Mouse (Mus musculus) CH12.LX (cell line): Measurements from ENCODE around the gene Rb1. TPM values are rescaled to one million over a fixed set of nuclear protein-coding genes. Genes with fewer than 3 reads are reported as not detected.

Source experiments
- DNase-seq: peaks from one replicate; pipeline ENCODE4 v3.0.0-alpha.2; 2013; ENCODE audit errors: extremely low read depth
- H3K27ac ChIP-seq: 2 replicates; pipeline ENCODE4 v1.5.1; 2012; ENCODE audit warnings: low read depth, mild to moderate bottlenecking, control low read depth, moderate library complexity; ENCODE audit not compliant: insufficient read depth
- H3K27me3 ChIP-seq: replicated peaks from 2 replicates; pipeline ENCODE3; 2012; ENCODE audit warnings: inconsistent platforms
- H3K36me3 ChIP-seq, 2 experiments: replicated peaks in 1 of 2; 2 replicates each; pipeline versions ENCODE3 to v1.6.1; 2012; ENCODE audit warnings: inconsistent platforms in 1 of 2, low read length in 1 of 2, mild to moderate bottlenecking in 1 of 2, mixed read lengths in 1 of 2, moderate library complexity in 1 of 2; ENCODE audit not compliant: control insufficient read depth in 1 of 2, insufficient read depth in 1 of 2
- H3K4me1 ChIP-seq, 2 experiments: 2 replicates each; pipeline ENCODE4 v1.6.1; 2012; ENCODE audit warnings: inconsistent platforms in 1 of 2, moderate library complexity in 1 of 2; ENCODE audit not compliant: insufficient read depth in 2 of 2, control insufficient read depth in 1 of 2
- H3K4me2 ChIP-seq: 2 replicates; pipeline ENCODE4 v1.6.1; 2012; ENCODE audit warnings: low read depth, mild to moderate bottlenecking, control low read depth; ENCODE audit not compliant: poor library complexity, insufficient read depth, severe bottlenecking
- H3K4me3 ChIP-seq, 3 experiments: fragments of 150-350 bp in 1 of 3; sonication (generic) in 1 of 3; replicated peaks in 1 of 3; 2 replicates each; pipeline versions ENCODE3 to v1.5.1; 2011 to 2012; ENCODE audit warnings: low read depth in 2 of 3, low read length in 2 of 3, mild to moderate bottlenecking in 2 of 3, moderate library complexity in 2 of 3, control low read depth in 1 of 3, improper control_type of control experiment in 1 of 3, inconsistent platforms in 1 of 3, mixed read lengths in 1 of 3; ENCODE audit not compliant: poor library complexity in 1 of 3
- H3K79me2 ChIP-seq: replicated peaks from 2 replicates; pipeline ENCODE4 v1.6.1; 2012; ENCODE audit warnings: mild to moderate bottlenecking, moderate library complexity; ENCODE audit not compliant: control insufficient read depth, poor library complexity, insufficient read depth, severe bottlenecking; ENCODE audit errors: extremely low read depth
- H3K9ac ChIP-seq: 2 replicates; pipeline ENCODE4 v1.6.1; 2012; ENCODE audit warnings: low read depth, mild to moderate bottlenecking, control low read depth, moderate library complexity; ENCODE audit not compliant: insufficient read depth
- H3K9me3 ChIP-seq: replicated peaks from 2 replicates; pipeline ENCODE3; 2012; ENCODE audit warnings: low read length, inconsistent platforms, mixed read lengths
- BHLHE40 ChIP-seq: IDR thresholded peaks from 2 replicates; pipeline ENCODE4 v1.6.1; 2011; ENCODE audit warnings: mild to moderate bottlenecking, low read depth, low read length, improper control_type of control experiment
- CHD1 ChIP-seq: IDR thresholded peaks from 2 replicates; pipeline ENCODE4 v1.6.1; 2012; ENCODE audit warnings: low read depth, low read length, improper control_type of control experiment, inconsistent platforms
- CHD2 ChIP-seq: IDR thresholded peaks from 2 replicates; pipeline ENCODE4 v1.6.1; 2011; ENCODE audit warnings: low read length, improper control_type of control experiment
- CTCF ChIP-seq, 2 experiments: IDR thresholded peaks in 1 of 2; conservative IDR thresholded peaks in 1 of 2; 2 replicates each; pipeline ENCODE4 v1.5.1; 2011 to 2012; ENCODE audit warnings: low read depth in 2 of 2, low read length in 2 of 2, improper control_type of control experiment in 1 of 2, inconsistent platforms in 1 of 2, mild to moderate bottlenecking in 1 of 2, moderate library complexity in 1 of 2
- E2F4 ChIP-seq: IDR thresholded peaks from 2 replicates; pipeline ENCODE4 v1.6.1; 2011; ENCODE audit warnings: low read depth, low read length, improper control_type of control experiment; ENCODE audit not compliant: insufficient replicate concordance
- ELF1 ChIP-seq: IDR thresholded peaks from 2 replicates; pipeline ENCODE4 v1.6.1; 2014; ENCODE audit warnings: low read depth, mild to moderate bottlenecking, inconsistent platforms, low read length, improper control_type of control experiment
- ETS1 ChIP-seq: conservative IDR thresholded peaks from 2 replicates; pipeline ENCODE4 v1.6.1; 2012; ENCODE audit warnings: low read depth, mild to moderate bottlenecking, inconsistent platforms, low read length, improper control_type of control experiment, moderate library complexity
- GABPA ChIP-seq: IDR thresholded peaks from 2 replicates; pipeline ENCODE4 v1.6.1; 2012; ENCODE audit warnings: low read depth, low read length, improper control_type of control experiment, inconsistent platforms; ENCODE audit not compliant: insufficient replicate concordance
- IRF4 ChIP-seq: IDR thresholded peaks from 2 replicates; pipeline ENCODE4 v1.6.1; 2014; ENCODE audit warnings: low read depth, mild to moderate bottlenecking, inconsistent platforms, low read length, improper control_type of control experiment
- JUN ChIP-seq: IDR thresholded peaks from 2 replicates; pipeline ENCODE4 v1.6.1; 2011; ENCODE audit warnings: low read depth, mild to moderate bottlenecking, low read length, improper control_type of control experiment, moderate library complexity; ENCODE audit not compliant: insufficient read depth
- JUND ChIP-seq: conservative IDR thresholded peaks from 2 replicates; pipeline ENCODE4 v1.6.1; 2011; ENCODE audit warnings: low read depth, low read length, improper control_type of control experiment
- KAT2A ChIP-seq: IDR thresholded peaks from 2 replicates; pipeline ENCODE4 v1.6.1; 2012; ENCODE audit warnings: low read length, improper control_type of control experiment, inconsistent platforms; ENCODE audit not compliant: insufficient replicate concordance
- MAFK ChIP-seq: IDR thresholded peaks from 2 replicates; pipeline ENCODE4 v1.6.1; 2011; ENCODE audit warnings: low read length, improper control_type of control experiment; ENCODE audit not compliant: insufficient replicate concordance
- MAX ChIP-seq: IDR thresholded peaks from 2 replicates; pipeline ENCODE4 v1.6.1; 2011; ENCODE audit warnings: low read length, improper control_type of control experiment
- MEF2A ChIP-seq: IDR thresholded peaks from 2 replicates; pipeline ENCODE4 v1.6.1; 2014; ENCODE audit warnings: low read depth, mild to moderate bottlenecking, inconsistent platforms, low read length, improper control_type of control experiment, borderline replicate concordance
- MXI1 ChIP-seq: IDR thresholded peaks from 2 replicates; pipeline ENCODE4 v1.6.1; 2011; ENCODE audit warnings: mild to moderate bottlenecking, low read depth, low read length, improper control_type of control experiment
- NELFE ChIP-seq: IDR thresholded peaks from 2 replicates; pipeline ENCODE4 v1.6.1; 2011; ENCODE audit warnings: low read depth, low read length, improper control_type of control experiment
- PAX5 ChIP-seq: IDR thresholded peaks from 2 replicates; pipeline ENCODE4 v1.6.1; 2012; ENCODE audit warnings: low read length, inconsistent platforms, mixed read lengths
- POLR2A ChIP-seq: IDR thresholded peaks from 2 replicates; pipeline ENCODE4 v1.6.1; 2011; ENCODE audit warnings: low read depth, mild to moderate bottlenecking, improper control_type of control experiment, low read length
- RAD21 ChIP-seq: IDR thresholded peaks from 2 replicates; pipeline ENCODE4 v1.6.1; 2011; ENCODE audit warnings: low read depth, mild to moderate bottlenecking, low read length, improper control_type of control experiment, moderate library complexity
- SMC3 ChIP-seq: IDR thresholded peaks from 2 replicates; pipeline ENCODE4 v1.6.1; 2011; ENCODE audit warnings: low read depth, low read length, improper control_type of control experiment
- TCF12 ChIP-seq: IDR thresholded peaks from 2 replicates; pipeline ENCODE4 v1.6.1; 2014; ENCODE audit warnings: low read depth, mild to moderate bottlenecking, inconsistent platforms, low read length, improper control_type of control experiment
- UBTF ChIP-seq: IDR thresholded peaks from 2 replicates; pipeline ENCODE4 v1.6.1; 2012; ENCODE audit warnings: low read depth, mild to moderate bottlenecking, inconsistent platforms, low read length, improper control_type of control experiment, moderate library complexity
- USF1 ChIP-seq: IDR thresholded peaks from 2 replicates; pipeline ENCODE4 v1.6.1; 2014; ENCODE audit warnings: low read depth, mild to moderate bottlenecking, inconsistent platforms, low read length, improper control_type of control experiment
- USF2 ChIP-seq: conservative IDR thresholded peaks from 2 replicates; pipeline ENCODE4 v1.6.1; 2011; ENCODE audit warnings: low read depth, low read length, improper control_type of control experiment
- ZC3H11A ChIP-seq: IDR thresholded peaks from 2 replicates; pipeline ENCODE4 v1.6.1; 2012; ENCODE audit warnings: low read depth, mild to moderate bottlenecking, inconsistent platforms, low read length, improper control_type of control experiment
- ZNF384 ChIP-seq: IDR thresholded peaks from 2 replicates; pipeline ENCODE4 v1.6.1; 2012; ENCODE audit warnings: low read depth, low read length, improper control_type of control experiment, inconsistent platforms
- dilution Hi-C: fragments of 300-500 bp; cut with MboI; formaldehyde crosslinking; loops from 2 replicates; pipeline ENCODE4 v1.14.3; 2020; ENCODE audit warnings: low sequenced_read_pairs; ENCODE audit not compliant: extremely low pct_unique_long_range_greater_than_20kb, extremely low pct_ligation_motif_present
- in situ Hi-C: fragments of 300-500 bp; cut with MboI; formaldehyde crosslinking; loops from 3 replicates; pipeline ENCODE4 v1.14.3; 2019; ENCODE audit warnings: low sequenced_read_pairs, low pct_ligation_motif_present, low pct_unique_long_range_greater_than_20kb, mixed read lengths
- polyA plus RNA-seq: library from polyadenylated mRNA; unstranded; fragments of >175 nt; gene quantifications from 2 replicates; pipeline ENCODE4 v1.2.1, GENCODE M21; 2012; ENCODE audit warnings: low read depth; ENCODE audit not compliant: insufficient read length
- total RNA-seq, 2 experiments: library from RNA; depleted of rRNA; stranded (reverse); fragments of 300-350 nt in 1 of 2; fragments of >200 nt in 1 of 2; gene quantifications; 2 replicates each; pipeline ENCODE4 v1.2.3; 2012 to 2014

The Rb1 gene
- total and polyA plus RNA-seq, 3 experiments = 13.6 to 16.7 (median 15.2) TPM

- in situ Hi-C loops (loop anchor here (10.0 kb wide), 1 partner anchor 57 kb away; the partner anchor contains the start of gene Lpar6), dilution Hi-C loops (no loop called here)
- no peak for DNase-seq
- Histone ChIP-seq H3K27me3 (no peaks in the 10 kb centered on the region), H3K9me3 (no peaks in the 10 kb centered on the region), H3K36me3 (peaks cover 22 to 45% of the 10 kb centered on the region in 2 experiments), H3K27ac (no peak overlapping the region), H3K4me3 (no peak overlapping the region), H3K79me2 (no peaks in the 10 kb centered on the region), H3K4me1 (peaks cover 8 to 51% of the 10 kb centered on the region in 2 experiments), H3K4me2 (no peak overlapping the region), H3K9ac (no peak overlapping the region)
- TF ChIP-seq USF2 (no peak), JUN (no peak), CHD2 (no peak), RAD21 (no peak), NELFE (no peak), BHLHE40 (no peak), E2F4 (no peak), SMC3 (no peak), ETS1 (no peak), ELF1 (no peak), KAT2A (no peak), CTCF (conservative IDR thresholded peaks at IDR 0.05 in 1 of 2, IDR thresholded peaks at IDR 0.05 in 1 of 2; ENCODE audit: low read depth in 2 of 2, low read length in 2 of 2) (no peak)
These were observed 147.7 kb downstream of the Rb1 start for GRCm38 (mm10) chr14:73177961-73178360.

DNA sequence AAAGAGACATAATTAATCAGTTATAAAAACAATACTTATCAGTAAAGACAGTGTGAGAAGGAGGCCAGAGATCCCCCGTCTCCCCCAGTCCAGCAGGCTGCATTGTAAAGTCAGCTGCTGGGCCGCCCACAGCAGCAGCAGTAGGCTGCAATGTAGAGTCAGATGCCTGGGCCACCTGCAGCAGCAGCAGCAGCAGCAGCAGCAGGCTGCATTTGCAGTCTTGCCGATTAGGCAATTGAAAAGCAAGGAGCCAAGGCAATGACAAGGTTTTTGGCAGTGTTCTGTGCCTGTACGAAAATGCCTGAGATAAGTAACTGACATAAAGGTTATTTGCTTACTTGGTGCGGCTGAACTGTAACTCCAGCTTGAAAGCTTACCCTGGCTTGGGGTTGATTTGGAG, 149.4 kb downstream of the Rb1 start:
- no peak for DNase-seq
- dilution Hi-C loops = no loop called here
- Histone ChIP-seq H3K9ac (no peak overlapping the region), H3K9me3 (no peaks in the 10 kb centered on the region), H3K79me2 (no peaks in the 10 kb centered on the region), H3K4me2 (no peak overlapping the region), H3K27ac (no peak overlapping the region), H3K36me3 (peaks cover 15 to 40% of the 10 kb centered on the region in 2 experiments)
- TF ChIP-seq MEF2A = no peak
- TF ChIP-seq JUN = no peak
- no peak for TF ChIP-seq PAX5
- no peak for TF ChIP-seq USF1
- TF ChIP-seq NELFE = no peak
- TF ChIP-seq ZNF384 = no peak
- no peak for TF ChIP-seq UBTF
- TF ChIP-seq CHD2 = no peak
- TF ChIP-seq CHD1 = no peak
- TF ChIP-seq MAFK = no peak
- TF ChIP-seq POLR2A = no peak
- TF ChIP-seq IRF4 = no peak
- TF ChIP-seq JUND = no peak
- TF ChIP-seq TCF12 = no peak
- no peak for TF ChIP-seq MXI1
- TF ChIP-seq ZC3H11A = no peak
- TF ChIP-seq GABPA = no peak
- no peak for TF ChIP-seq ELF1
- TF ChIP-seq MAX = no peak
- TF ChIP-seq, all 38 proteins: peak for 0
- Histone ChIP-seq H3K4me1 (peaks cover 8 to 57% of the 10 kb centered on the region in 2 experiments), H3K27me3 (no peaks in the 10 kb centered on the region), H3K4me3 (no peak overlapping the region)
- in situ Hi-C loops = loop anchor here (10.0 kb wide), 1 partner anchor 59 kb away; the partner anchor contains the start of gene Lpar6
